Mouse (Mus musculus): Measurements from ENCODE around the gene Mrpl55.

GRCm38 (mm10) chr11:59239796-59240195 is 37.5 kb downstream of the Mrpl55 start:
- TF ChIP-seq RAD21 (IDR thresholded peaks at IDR 0.05; ENCODE audit: low read depth, low read length) (no peak), CTCF (IDR thresholded peaks at IDR 0.05 in 2 of 3, conservative IDR thresholded peaks at IDR 0.05 in 1 of 3; ENCODE audit: control insufficient read depth in 1 of 3, insufficient read depth in 1 of 3, low read depth in 2 of 3, low read length in 3 of 3, poor library complexity in 1 of 3, severe bottlenecking in 1 of 3) (no peak), ELF1 (IDR thresholded peaks at IDR 0.05; ENCODE audit: low read depth, low read length) (no peak), EP300 (IDR thresholded peaks at IDR 0.05; ENCODE audit: low read depth in 1 of 2, low read length in 2 of 2) (no peak), POLR2A (IDR thresholded peaks at IDR 0.05; ENCODE audit: control insufficient read depth in 1 of 2, insufficient read depth in 1 of 2, low read depth in 1 of 2, low read length in 2 of 2, poor library complexity in 1 of 2) (no peak), GABPA (IDR thresholded peaks at IDR 0.05; ENCODE audit: low read depth, low read length) (no peak), TAL1 (IDR thresholded peaks at IDR 0.05; ENCODE audit: low read length) (no peak), TCF12 (IDR thresholded peaks at IDR 0.05; ENCODE audit: low read depth, low read length) (no peak), RCOR1 (IDR thresholded peaks at IDR 0.05; ENCODE audit: low read depth, low read length) (no peak), CHD1 (IDR thresholded peaks at IDR 0.05; ENCODE audit: low read depth, low read length) (no peak)
